Mouse (Mus musculus) right cerebral cortex, postnatal 10 days (tissue): Measurements from ENCODE around the gene Aff3.

Experiments
- DNase-seq, 2 experiments: peaks; one replicate each; pipeline ENCODE4 v3.0.0; 2021; ENCODE audit warnings: low spot score in 2 of 2

Gene Aff3

GRCm38 (mm10) chr1:38237831-38238230, 426.9 kb downstream of the Aff3 start:
- no peak for DNase-seq

DNA sequence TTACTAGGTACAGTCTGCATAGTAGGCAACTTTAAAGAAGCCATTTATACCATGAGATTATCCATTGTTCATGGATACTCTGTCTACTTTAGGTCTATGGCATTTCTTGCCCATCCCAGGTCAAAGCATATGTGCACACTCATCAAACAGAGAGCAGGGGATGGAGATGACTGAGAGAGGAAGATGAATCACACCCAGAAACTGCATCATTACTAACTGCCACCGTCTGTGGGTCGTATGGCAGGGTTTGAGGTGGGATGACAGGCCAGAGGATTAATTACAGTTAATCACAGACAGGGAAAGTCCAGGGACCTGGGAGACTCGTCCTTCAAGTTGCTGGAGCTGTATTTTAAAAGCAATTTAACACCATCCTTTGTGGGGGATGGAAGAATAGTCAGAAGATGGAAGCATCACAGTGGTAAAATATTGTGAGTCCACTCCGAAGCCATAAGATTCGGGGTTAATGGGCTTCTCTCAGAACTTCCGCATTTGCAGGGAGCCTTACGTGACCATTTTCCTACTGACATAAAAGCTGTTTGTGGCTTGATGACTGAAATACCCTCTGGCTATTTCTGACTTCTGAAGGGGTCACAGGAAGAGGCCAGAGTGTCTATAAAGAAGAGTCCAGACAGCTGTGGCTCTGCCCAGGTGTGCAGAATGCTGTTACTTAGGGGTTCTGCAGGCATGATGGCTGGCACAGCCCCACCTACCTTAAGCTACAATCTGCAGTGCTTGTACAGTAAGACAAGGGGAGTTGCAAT, 427.5 kb downstream of the Aff3 start:
- no peak for DNase-seq

DNA sequence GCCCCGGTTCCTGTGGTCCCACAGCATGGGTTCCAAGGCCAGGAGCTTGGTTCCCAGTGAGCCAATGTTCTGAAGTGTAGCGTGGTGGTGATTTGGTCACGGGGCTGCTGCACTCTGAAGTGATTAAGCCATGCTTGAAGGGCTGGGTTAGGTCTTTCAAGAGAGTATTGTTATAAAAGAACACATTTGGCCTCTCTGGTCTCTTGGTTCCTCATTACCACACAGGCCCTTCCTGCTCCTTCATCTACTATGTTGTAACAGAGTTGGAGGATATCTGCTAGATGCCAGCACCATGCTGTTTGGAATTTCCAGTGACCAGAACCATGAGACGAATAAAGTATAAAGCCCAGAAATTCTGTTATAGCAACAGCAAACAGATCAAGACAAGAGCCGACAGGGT, 431.6 kb downstream of the Aff3 start:
- no peak for DNase-seq

DNA sequence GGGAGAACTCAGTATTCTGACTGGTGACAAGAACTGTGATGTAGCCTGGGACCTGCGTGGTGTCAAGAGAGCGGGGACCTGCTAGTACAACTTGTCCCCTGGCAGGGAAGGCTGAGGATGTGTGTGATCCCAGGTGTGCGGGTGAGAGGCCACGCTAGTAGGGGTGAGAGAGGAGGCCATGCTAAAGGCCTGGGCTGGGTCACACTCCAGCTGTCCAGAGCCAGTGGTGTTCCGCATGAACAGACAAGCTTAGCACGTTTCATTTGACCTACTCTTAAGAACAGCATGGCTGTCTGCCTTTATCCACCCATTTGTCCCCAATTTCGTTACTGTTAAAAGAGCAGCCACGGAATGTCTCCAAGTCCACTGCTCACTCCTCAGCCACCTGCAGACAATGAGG, 434.7 kb downstream of the Aff3 start:
- DNase-seq: no peak

- DNase-seq: no peak
Observed at GRCm38 (mm10) chr1:38228806-38229205, 435.9 kb downstream of the Aff3 start.

GRCm38 (mm10) chr1:38225166-38225565, 439.6 kb downstream of the Aff3 start:
- no peak for DNase-seq

- DNase-seq: no peak
Observed at GRCm38 (mm10) chr1:38222160-38222559, 442.6 kb downstream of the Aff3 start.

DNA sequence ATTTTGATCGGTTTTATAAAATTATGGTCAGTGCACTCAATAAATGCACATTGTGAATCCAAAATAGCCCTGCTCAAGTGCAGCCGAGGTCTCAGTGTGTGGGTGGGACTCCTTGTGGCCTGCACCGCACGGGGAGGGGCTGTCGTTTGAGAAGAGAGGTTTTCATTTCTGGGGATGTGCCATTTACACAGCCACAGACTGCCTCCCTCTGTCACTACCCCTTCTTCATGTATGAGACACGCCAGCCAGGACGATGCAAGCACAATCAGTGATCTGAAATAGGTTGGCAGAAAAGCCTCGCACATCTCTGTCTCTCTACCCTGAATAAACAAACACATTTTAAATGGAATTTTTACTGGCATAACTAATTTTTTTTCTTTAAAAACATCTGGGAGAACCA, 443.3 kb downstream of the Aff3 start:
- DNase-seq: no peak

DNA sequence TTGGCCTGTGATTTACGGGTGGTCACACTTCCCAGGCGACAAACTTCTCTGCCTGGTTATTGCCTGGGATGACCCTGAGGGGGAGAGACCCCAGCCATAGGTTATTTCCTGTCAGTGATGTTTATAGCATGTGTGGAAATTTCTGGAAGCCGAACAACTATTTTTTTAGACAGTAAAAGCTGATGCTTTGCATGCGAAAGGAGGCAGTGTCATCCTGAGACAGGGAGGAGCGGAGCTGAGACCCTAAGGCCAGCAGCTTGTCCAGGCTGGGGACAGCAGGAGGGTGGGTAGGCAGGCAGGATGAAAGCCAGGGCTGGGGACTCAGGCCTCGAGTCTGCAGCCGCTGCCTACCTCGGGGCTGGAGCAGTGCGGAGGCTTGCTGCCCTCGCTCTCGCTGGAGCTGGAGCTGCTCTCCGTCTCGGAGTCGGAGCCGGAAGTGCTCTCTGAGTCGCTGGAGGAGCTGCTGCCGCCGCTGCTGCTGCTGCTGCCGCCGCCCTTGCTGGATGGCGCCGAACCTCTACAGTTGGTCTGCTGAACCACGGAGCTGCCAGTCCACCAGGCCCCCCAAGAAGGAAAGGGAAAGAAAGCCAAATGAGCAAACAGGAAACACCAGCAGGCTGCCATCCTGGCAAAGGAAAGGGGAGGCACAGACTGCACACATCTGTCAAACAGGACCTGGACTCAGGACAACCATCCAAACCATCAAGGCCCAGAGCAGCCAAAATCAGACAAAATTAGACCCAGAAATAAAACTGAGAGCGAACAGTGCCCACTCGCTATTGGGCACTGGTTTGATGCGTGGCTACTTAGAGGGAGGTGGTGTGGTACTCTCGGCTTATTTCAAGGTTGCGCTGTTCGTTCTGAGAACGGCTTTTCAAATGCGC, 446.6 kb downstream of the Aff3 start:
- DNase-seq: no peak

DNA sequence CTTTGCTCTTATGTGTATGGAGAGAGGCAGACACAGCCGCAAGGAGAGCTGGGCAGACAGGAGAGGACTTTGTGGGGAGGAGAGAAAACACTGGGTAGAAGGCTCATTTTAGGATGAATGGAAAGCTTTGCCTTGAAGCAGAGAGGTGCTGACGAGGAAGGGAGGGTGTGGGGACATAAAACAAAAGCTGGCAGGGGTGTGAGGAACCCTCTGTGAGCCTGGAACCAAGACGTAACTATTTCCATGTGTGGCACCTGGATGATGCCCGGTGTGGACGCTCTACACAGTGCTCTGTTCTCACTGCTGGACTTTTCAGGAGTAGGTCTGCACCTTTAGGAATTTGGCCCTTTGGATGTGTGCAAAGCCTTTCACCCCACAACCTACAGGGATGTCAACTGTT, 447.7 kb downstream of the Aff3 start:
- DNase-seq: no peak

DNA sequence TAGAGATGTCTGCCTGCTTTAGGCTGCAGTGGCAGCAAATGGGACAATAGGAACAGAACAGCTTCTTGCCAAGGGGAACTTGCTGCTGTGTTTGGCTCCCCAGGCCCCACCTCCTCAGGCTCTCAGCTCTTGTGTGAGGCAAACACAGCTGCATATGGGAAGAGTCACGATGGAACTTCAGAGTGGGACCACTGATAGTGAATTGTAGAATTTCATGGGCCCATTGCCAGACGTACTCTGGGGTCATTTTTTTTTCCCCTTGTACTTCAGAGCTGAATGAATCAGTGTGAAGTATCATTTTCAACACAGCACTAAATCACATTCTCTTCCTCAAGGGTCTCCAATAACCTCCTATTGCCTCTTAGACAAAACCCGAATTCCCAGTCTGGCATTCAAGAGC, 451.4 kb downstream of the Aff3 start:
- no peak for DNase-seq

DNA sequence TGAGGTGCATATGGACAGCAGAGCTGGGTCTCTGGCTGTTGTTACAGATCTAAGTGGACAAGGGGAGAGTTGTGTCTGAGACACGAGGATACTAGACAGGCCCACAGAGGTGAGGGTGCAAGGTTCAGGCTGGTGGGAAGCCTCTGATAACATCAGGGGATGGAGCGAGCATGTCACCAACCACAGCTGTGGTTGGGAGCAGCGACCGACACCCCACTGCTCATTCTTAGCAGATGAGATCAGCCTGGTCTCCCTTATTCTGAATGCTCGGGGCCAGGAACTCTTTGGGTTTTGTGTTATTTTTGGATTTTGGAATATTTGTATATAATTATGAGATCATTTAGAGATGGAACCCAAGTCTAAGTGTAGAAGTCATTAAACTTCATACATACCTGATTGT, 452.4 kb downstream of the Aff3 start:
- DNase-seq: no peak

DNA sequence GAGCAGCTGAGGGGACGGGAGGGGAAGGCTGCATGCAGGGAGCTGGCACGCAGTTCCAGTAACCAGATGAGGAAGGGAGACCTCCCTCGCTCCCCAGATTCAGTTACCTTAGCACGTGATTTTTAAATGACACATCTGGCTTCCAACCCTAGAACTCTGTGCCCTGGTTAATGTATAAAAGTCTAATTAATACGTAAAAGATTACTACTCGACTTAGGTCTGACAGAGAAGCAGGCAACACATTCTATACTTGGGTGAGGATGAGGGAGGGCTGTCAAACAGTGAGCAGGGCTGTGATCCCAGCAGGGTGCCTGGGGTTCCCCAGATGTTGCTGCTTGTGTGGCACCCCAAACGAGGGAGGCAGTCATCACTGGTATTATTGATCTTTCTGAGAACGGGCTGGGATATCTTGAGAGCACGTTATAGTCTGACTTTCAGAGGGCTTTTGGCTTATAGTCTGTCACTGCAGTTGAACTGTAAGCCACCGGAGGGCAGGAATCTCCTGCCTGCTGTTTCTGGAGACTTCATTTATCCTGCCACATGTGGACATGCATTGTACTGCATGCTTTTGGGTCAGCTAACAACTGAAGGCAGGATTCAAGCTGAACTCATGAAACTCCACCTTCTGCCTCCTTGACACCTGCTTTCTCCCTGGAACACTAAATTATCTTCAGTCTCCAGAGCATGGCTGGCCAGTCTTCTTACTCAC, 462.1 kb downstream of the Aff3 start:
- peak in 1 of 2 experiments; percentile 52 for DNase-seq

DNA sequence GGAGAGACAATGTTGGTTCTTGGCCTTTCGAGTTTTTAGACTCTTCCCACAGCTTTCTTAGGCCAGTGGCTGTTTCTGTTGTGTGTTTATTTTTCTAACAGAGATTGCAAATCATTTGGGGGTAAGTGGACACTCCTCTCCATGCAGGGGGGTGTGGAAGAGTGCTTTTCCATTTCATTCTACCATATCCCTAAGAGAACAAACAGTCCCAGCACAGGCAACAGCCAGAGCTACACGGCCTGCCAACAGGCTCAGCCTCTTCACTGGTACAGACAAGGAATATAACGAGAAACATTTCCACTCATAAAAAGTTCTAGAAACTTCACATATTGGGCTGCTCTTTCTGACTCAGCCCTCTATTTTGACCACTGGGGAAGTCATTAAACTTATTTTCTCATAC, 463.0 kb downstream of the Aff3 start:
- DNase-seq: no peak

DNA sequence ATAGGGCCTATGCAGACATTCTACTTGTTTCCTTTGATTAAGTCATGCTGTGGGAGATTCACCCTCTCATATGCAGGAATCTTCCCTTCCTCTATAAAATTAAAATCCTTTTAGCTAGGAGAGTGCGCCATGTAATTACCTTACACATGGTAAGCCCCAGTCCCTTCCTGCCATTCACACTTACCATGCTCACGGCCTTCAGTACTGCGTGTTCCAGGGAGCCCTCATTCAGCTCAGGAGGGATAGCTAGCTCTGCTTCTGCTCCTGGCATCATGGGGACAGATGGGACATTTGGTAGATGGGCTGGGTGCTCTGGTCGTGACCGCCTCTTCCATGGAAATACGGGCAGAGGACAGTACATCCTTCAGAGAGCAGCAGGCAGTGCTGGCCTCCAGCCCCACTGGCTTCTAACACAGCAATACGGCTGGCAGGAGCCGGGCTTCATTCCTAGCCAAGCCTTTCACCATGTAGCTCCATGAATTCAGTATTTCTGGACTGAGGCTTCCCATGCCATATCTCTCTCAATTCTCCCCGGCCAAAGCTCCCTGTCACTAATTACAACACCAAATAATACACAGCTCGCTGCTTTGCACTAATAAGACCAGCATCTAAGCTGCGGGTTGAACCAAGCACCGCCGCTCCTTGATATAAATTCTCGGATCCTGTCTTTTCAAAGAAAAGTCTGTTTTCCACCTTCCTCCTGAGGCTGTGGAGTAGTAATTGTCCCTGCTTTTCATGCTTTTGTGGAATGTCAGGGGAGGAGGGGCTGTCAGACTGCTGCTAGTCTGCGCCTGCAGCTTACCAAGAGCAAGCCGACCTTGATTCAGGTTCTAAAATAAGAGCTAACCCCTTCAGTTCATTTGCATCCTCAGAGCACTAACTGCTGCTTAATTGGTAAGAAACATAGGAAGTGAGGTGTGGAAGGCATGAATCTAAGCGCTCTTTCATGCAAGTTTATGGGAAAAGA, 464.8 kb downstream of the Aff3 start:
- DNase-seq: peak; percentile 76 to 78

- peak; percentile 47 to 48 for DNase-seq
Observed at GRCm38 (mm10) chr1:38198393-38199029, 466.2 kb downstream of the Aff3 start.

DNA sequence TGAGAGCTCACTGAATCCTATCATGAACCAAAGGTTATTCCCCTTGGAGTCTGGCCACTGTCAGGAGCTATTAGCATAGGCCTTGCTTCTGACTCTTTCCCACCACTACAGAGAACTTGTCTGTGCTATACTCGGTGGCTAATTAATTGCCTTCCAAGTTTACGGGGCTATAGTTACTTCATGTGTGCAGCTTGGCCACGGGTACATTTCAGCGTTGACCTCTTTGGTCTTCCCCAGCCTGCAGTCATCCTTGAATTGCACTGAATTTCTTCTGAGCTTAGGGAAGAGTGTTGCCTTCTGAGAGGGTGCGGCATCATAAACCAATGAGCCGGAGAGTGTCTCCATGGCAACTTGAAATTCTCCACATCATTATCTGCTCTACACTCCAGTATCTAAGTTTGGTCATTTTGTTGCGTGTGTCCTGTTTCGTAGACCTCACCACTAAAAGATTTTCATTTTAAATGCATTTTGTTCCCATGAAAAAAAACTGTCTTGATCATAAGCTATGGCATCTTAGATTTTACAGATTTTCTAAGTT, 467.5 kb downstream of the Aff3 start:
- peak in 1 of 2 experiments; percentile 69 for DNase-seq

- DNase-seq: no peak
Observed at GRCm38 (mm10) chr1:38195721-38196120, 469.0 kb downstream of the Aff3 start.

DNA sequence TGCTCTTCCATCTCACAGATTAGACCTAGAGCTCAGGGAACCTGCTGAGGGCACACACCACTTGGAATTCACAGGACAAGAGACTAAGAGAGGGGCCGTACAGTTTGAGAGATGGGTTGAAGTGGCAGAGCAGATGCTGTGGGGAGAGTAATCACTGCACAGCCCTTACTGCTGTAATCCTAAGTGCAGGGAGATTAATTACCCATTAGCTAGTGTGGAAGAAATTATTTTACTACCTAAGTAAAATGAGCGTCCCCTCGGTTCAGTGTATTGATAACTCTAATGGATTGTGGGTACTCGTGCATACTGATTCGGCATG, 478.6 kb downstream of the Aff3 start:
- DNase-seq: no peak

DNA sequence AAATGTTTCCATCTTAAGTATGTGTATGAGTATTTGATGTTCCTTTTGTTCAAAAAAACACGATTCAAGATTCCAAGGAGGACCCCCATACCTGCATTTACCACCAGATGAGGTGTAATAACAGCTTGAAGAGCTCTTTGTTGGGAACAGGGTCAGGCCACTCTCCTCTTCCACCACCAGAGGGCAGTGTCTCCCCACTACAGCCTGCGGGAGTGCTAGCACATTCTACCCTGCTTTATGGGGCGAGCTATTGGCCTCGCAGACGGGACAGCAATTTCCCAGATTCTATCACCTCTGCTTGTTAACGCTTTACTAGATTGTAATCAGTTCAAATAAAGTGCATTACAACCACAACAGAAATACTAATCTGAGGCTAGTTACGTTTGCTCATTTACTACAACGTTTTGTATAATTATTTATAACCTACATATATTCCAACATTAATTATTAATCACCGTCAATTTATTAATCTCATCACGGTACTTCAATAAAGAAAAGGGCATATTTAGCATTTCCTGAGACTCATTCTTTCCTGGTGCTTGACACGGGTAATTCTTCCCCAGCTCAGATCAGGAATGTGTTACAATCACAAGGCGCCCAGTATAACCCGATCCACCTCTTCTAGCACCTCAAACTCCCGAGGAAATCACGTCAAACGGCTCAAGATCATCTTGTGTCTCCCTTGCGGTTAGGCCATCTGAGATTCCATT, 479.1 kb downstream of the Aff3 start:
- DNase-seq: peak; percentile 80 to 90
